Mouse (Mus musculus) adrenal gland, postnatal 4 days (tissue): ENCODE measurements around the gene Zfp607b. TPM values are rescaled to one million over a fixed set of nuclear protein-coding genes. Genes with fewer than 3 reads are reported as not detected.

Experiments used
- DNase-seq, 2 experiments: peaks; one replicate each; pipeline ENCODE4 v3.0.0; 2021 to 2022; ENCODE audit warnings: low spot score in 2 of 2, mixed read lengths in 2 of 2
- long read RNA-seq, 2 experiments: library from polyadenylated mRNA; stranded (forward); transcript quantifications; one replicate each; pipeline ENCODE4 v2.0.0; 2021
- total RNA-seq, 2 experiments: library from RNA; stranded (reverse); gene quantifications; 2 replicates each; pipeline ENCODE4 v1.2.3; 2021

The Zfp607b gene
- total RNA-seq = 1 to 10 TPM; 2.9 to 3.5 TPM
- long read RNA-seq, experiment 1, partial matches to known transcripts = 1 of 2 reads
- long read RNA-seq, experiment 1, other reads (novel, unspliced or antisense) = 1 of 2 reads
- long read RNA-seq, experiment 2 = 0 reads

GRCm38 (mm10) chr7:27688815-27689612 is at the start of gene Zfp607b:
Gene Zfp607b (plus strand): TSS chr7:27689340.
- DNase-seq = peak; percentile 62 to 85

- DNase-seq = no peak
Measured at GRCm38 (mm10) chr7:27644471-27644870, 44.7 kb upstream of the Zfp607b start.

DNA sequence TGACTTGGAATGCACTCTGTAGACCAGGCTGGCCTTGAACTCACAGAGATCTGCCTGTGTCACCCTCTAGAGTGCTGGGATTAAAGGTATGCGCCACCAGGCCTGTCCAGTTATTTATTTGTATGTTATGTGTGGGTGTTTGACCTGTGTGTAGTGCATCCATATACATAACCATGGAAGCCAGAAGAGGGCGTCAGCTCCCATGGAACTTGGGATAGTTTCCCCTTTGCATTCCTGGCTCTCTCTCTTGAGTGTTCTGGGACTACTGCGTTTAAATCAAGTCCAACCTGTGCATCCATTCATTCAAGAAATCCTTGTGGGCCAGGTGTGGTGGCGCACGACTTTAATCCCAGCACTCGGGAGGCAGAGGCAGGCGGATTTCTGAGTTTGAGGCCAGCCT is 42.6 kb upstream of the Zfp607b start:
- no peak for DNase-seq

DNA sequence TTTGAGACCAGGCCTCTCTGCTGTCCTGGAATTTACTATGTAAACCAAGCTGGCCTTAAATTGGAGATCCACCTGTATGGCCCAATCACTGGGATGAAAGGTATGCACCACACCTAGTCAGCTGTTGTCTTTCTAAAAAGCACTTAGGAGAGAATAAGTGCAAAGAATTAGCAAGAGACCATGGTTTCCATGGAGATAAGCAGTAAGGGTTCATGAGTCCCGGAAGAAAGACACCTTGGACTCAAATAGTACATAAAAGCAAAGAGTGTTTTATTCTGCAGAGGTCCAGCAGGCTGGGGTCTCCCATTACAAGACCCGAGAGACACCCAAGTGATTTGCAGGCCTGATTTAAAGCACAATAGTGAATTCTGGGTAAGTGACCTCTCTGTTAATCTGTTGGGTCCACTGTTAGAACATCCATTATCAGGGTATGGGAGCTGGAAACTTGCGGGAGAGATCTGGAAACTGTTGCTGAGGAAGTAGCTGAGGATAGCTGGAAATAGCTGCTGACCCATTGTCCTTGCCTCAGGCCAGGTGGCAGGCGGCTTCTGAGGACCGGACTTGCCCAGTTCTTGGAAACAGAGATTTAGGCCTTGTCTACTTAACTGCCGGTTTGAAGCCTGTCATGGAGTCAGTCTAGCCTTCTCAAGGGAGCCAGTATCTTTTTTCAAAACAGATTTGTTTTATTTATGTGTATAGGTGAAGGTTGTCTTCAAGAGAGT is 41.7 kb upstream of the Zfp607b start:
- no peak for DNase-seq

- no peak for DNase-seq
Measured at GRCm38 (mm10) chr7:27649723-27650122, 39.4 kb upstream of the Zfp607b start.

DNA sequence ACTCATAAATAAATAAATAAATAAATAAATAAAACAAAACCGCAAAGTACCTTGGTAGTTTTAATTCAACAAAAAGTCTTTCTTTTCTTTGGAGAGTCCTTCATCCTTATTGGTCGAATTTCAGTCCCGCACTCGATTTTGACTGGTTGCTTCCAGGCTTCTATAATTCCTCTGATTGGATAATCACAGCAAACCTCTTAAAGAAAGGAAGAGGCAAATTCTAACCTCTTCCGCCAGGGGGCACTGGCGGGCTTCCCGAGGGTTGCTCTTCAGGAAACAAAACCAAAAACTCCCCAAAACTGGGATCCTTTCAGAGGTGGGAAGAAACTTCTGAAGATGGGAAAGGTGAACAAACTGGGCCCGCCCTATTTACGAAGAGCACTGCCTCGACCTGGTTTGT is 38.2 kb upstream of the Zfp607b start:
- peak in 1 of 2 experiments; percentile 64 for DNase-seq

DNA sequence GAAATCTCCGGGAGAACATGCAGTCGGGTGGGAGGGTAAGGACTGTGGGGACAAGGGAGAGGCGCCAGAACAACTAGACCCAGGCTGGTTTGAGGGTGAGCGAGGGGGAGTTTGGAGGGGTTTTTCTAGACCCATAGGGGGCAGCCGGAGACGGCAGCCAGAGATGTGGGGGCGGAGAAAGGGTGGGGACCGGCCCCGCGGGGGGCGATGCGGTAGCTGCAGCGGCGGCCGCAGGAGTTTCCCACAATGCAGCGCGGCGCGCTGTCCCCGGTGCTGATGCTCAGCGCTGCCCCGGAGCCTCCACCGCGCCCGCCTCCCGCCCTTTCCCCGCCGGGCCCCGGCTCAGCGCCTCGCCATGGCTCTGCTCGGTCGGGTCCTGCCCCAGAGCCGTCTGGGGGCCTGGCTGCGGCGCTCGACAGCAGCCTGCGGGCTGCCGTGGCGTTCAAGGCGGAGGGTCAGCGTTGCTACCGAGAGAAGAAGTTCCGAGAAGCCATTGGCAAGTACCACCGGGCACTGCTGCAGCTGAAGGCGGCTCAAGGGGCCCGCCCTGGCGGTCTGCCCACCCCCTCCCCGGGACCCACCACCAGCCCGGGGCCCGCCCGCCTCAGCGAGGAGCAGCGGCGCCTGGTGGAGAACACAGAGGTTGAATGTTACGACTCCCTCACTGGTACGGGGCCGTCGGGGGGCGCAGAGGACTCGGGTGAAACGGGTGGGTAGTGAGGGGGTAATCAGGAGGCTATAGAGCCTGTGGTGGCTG is 35.3 kb upstream of the Zfp607b start, which contains the start of gene Ttc9b:
Gene Ttc9b (plus strand): TSS at position 235 of the 757 bp plus-strand sequence.
- no peak for DNase-seq

- DNase-seq = no peak
Measured at GRCm38 (mm10) chr7:27654607-27655276, 34.4 kb upstream of the Zfp607b start.

DNA sequence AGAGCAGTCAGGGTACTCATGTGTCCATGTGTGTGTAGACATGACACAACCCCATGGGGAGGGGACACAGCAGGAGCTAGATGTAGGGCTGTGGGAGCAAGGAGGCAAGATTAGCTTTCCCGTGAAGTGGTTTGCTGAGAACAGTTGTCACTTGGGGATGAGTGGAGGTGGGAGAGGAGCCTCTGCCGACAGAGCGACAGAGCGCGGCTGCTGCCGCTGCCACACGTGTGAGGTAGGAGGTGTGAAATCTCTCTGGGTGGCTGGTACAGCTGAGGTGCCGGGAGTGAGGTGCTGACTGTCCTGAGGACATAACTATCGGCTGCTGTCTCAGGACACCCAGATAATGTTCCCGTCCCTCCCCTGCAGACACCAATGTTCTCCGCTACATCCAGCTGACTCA is 33.6 kb upstream of the Zfp607b start:
- DNase-seq = no peak

- DNase-seq = no peak
Measured at GRCm38 (mm10) chr7:27656600-27656999, 32.5 kb upstream of the Zfp607b start.

DNA sequence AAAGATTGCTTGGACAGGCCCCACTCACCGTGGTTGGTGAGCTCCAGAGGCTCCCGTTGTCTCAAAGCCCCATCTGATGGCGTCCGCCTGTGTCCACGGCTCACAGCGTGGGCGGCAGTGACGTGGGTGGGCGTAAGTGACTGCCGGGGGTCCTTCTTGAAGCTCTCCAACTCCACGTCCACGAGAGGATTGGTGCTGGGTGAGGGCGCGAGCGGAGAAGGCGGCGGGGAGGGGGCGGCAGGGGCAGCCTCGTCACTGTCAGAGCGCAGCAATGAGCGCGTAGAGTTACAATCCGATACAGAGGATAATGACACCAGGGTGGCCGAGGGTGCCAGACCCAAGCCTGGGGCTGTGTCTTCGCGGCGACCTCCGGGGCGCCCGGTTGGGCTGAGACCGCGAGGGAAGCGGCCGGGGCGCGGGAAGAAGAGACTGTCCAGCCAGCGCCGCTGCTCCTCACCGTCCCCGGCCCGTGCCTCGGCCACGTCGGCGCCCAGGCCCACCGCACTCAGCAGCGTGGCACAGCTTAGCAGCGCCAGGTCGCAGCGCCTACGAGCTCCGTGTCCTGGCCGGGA is 31.2 kb upstream of the Zfp607b start:
- no peak for DNase-seq

- no peak for DNase-seq
Measured at GRCm38 (mm10) chr7:27658712-27659663, 30.2 kb upstream of the Zfp607b start.

DNA sequence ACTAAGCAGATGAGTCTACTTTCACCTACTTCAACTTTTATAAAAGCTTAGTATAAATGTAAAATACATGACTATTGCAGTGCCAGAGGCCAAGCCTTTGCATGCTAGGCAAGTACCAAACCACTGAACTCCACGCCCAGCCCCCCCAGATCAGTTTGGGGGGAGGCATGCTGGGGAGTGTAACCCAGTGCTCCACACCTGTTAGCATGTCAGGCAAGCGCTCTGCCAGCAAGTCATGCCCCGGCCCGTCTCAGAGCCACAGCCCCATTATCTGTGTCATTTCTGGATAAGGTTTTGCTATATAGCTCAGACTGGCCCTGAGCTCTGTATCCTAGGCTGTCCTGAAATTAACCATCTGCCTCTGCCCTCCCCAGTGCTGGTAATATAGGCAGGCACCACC is 27.1 kb upstream of the Zfp607b start:
- DNase-seq = no peak

DNA sequence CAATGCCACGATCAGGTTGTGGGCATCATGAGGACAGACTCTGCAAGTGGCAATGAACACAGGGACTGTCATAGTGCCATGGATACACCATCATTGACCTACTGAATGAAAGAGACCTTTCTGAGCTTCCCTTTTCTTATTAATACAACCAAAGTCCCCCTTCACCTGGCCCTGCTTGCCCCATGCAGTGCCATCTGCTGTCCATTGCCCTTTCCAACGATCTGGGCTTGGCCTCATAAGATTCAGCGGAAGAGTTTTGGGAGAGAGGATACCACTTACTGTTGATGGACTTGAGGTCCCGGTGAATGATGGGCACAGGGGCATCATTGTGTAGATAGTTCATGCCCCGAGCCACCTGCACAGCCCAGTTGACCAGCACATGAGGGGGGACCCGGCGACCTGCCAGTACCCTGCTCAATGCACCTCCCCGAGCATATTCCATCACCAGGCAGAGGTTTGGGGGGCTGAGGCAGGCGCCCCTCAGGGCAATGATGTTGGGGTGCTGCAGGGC is 16.0 kb upstream of the Zfp607b start:
- no peak for DNase-seq

DNA sequence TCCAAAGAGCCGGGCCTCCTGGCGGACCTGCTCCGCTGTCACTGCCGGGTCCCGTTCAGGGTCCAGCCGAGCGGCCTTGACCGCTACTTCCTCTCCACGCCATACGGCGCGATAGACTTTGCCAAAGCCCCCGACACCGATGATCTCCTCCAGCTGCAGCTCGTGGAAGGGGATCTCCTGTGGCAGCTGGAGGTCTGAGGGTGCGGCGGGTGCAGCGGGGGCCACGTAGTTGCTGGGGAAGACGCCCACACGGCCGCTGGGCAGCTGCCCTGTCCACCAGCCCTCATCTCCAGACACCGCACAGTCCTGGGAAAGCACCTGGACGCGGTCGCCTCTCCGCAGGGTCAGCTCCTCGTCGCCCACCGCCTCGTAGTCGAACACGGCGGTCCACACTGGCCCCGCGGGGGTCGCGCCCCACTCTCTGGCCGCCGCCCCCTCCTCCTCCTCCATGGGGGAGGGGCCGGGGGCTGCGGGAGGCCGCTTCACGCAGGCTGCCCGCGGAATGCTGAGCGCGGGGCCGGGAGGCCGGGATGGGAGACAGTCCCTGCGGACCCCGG is 15.5 kb upstream of the Zfp607b start:
- no peak for DNase-seq

DNA sequence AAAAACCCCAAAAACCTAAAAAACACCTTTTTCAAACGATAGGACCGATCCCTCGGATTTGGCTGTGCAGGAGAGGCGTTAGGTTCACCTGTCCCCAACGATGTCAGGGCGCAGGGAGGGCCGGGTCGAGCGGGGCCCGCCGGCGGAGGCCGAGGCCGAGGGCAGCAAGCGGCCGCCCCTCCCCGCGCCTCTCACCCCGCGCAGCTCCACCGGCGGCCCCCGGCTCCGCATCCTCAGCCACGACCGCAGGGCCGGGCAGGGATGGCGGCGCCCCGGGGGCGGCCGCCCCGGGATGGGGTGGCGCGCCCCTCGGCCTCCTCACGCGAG is 15.0 kb upstream of the Zfp607b start:
- DNase-seq = no peak

DNA sequence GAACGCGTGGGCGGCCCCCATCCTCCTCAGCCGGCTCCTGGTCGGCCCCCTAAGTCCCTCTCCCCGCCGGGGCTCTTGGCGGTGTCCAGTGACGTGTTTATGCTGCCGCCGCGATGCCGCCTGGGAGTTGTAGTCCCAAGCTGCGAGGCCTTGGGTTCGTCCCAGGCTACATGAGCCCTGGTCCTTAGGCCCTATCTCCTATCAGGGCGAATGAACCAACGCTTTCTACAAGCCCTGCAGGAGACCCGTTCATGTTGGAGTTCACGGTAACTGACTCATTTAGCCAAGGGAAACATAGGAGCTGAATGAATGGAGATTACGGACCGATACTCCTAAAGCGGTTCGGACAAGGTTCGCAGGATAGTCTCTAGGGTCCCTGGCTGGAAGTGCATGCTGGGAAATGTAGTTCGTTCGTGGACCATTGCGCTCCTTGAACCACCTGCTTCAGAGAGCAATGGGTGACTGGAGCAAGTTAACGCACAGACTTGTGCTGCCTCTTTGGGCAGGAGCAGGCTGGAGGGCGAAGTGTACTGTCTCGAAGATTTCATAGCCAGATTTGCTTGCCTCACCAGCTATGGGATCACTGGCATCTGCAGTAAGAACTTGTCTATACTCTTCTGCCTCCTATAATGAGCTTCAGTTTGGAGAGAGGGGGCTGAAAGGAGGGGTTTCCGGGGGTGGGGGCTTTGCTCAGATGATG is 14.5 kb upstream of the Zfp607b start, which contains the start of gene Map3k10:
Gene Map3k10 (minus strand): TSS at position 77 of the 700 bp plus-strand sequence.
- DNase-seq = peak; percentile 76 to 84

GRCm38 (mm10) chr7:27675222-27675612 is 13.9 kb upstream of the Zfp607b start:
- no peak for DNase-seq
